Mouse (Mus musculus) neural tube, embryonic 14.5 days (tissue): ENCODE data around the gene Arhgap42. TPM values are rescaled to one million over a fixed set of nuclear protein-coding genes. Genes with fewer than 3 reads are reported as not detected.

Source experiments
- ATAC-seq: fragments of 200-750 bp; cut with Nextera tagmentation; 2 replicates; pipeline ENCODE4 v1.8.0; 2017; ENCODE audit warnings: low read depth, mild to moderate bottlenecking, moderate TSS enrichment, moderate library complexity
- H3K27ac ChIP-seq: fragments of 300-500 bp; sonication (generic); 2 replicates; pipeline ENCODE4 v1.5.1; 2014; ENCODE audit warnings: low read depth, mild to moderate bottlenecking, control low read depth, low read length, moderate library complexity, mixed read lengths
- H3K27me3 ChIP-seq: fragments of 300-500 bp; sonication (generic); 2 replicates; pipeline ENCODE4 v1.6.1; 2014; ENCODE audit warnings: low read length; ENCODE audit not compliant: control insufficient read depth, insufficient read depth
- H3K36me3 ChIP-seq: fragments of 300-500 bp; sonication (generic); 2 replicates; pipeline ENCODE4 v1.6.1; 2014; ENCODE audit warnings: low read length, mixed read lengths; ENCODE audit not compliant: control insufficient read depth, insufficient read depth
- H3K4me1 ChIP-seq: fragments of 300-500 bp; sonication (generic); 2 replicates; pipeline ENCODE4 v1.6.1; 2014; ENCODE audit warnings: low read length; ENCODE audit not compliant: control insufficient read depth, insufficient read depth
- H3K4me2 ChIP-seq: fragments of 300-500 bp; sonication (generic); 2 replicates; pipeline ENCODE4 v1.6.1; 2014; ENCODE audit warnings: mild to moderate bottlenecking, low read depth, low read length, control low read depth
- H3K4me3 ChIP-seq: fragments of 300-500 bp; sonication (generic); 2 replicates; pipeline ENCODE4 v1.5.1; 2014; ENCODE audit warnings: low read depth, low read length, control low read depth, mixed read lengths
- H3K9ac ChIP-seq: fragments of 300-500 bp; sonication (generic); replicated peaks from 2 replicates; pipeline ENCODE4 v1.6.1; 2014; ENCODE audit warnings: low read depth, mild to moderate bottlenecking, control low read depth, low read length, mixed read lengths
- H3K9me3 ChIP-seq: fragments of 300-500 bp; sonication (generic); 2 replicates; pipeline ENCODE4 v1.6.1; 2016; ENCODE audit warnings: low read length; ENCODE audit not compliant: control insufficient read depth
- WGBS: fragments of 180-500 bp; shearing (Covaris S2); extraction: QIAGEN DNeasy Blood & Tissue Kit; methylation state at CpG from one replicate; pipeline ENCODE4 v1.1.7; 2014; 5-methylcytosine and 5-hydroxymethylcytosine counted together
- polyA plus RNA-seq: library from polyadenylated mRNA; unstranded; fragments of >200 nt; fragmentation: Nextera tagmentation; extraction: Ambion mirVana; gene quantifications from 2 replicates; pipeline ENCODE4 v1.2.1, GENCODE M21; 2014

The Arhgap42 gene
- polyA plus RNA-seq, 1 experiment from 2014 or later = 14.2 TPM

GRCm38 (mm10) chr9:9218301-9218700 is 20.6 kb downstream of the Arhgap42 start:
- Histone ChIP-seq H3K4me2 (no peak overlapping the region), H3K9me3 (no peaks in the 10 kb centered on the region), H3K9ac (no peak overlapping the region), H3K27ac (no peak overlapping the region), H3K4me3 (no peak overlapping the region), H3K4me1 (no peaks in the 10 kb centered on the region), H3K36me3 (no peaks in the 10 kb centered on the region), H3K27me3 (no peaks in the 10 kb centered on the region)
- WGBS = 68% methylated on average over 2 of the region's 2 CpGs
- no peak for ATAC-seq

- 0 out of 2 replicates have a peak, but pooled peaks have one; percentile 44 for ATAC-seq
- H3K4me2 ChIP-seq = no peak overlapping the region
- 58% methylated on average over 5 of the region's 5 CpGs for WGBS
- no peaks in the 10 kb centered on the region for H3K36me3 ChIP-seq
- no peak overlapping the region for H3K27ac ChIP-seq
- H3K9ac ChIP-seq = no peak overlapping the region
- no peak overlapping the region for H3K4me3 ChIP-seq
- H3K4me1 ChIP-seq = no peaks in the 10 kb centered on the region
- H3K27me3 ChIP-seq = no peaks in the 10 kb centered on the region
- H3K9me3 ChIP-seq = no peaks in the 10 kb centered on the region
These were observed 24.1 kb downstream of the Arhgap42 start for GRCm38 (mm10) chr9:9214849-9215248.

- H3K4me3 ChIP-seq = no peak overlapping the region
- no peak overlapping the region for H3K27ac ChIP-seq
- no peaks in the 10 kb centered on the region for H3K9me3 ChIP-seq
- H3K36me3 ChIP-seq = no peaks in the 10 kb centered on the region
- ATAC-seq = no peak
- H3K4me2 ChIP-seq = no peak overlapping the region
- no peaks in the 10 kb centered on the region for H3K4me1 ChIP-seq
- no peak overlapping the region for H3K9ac ChIP-seq
- no peaks in the 10 kb centered on the region for H3K27me3 ChIP-seq
These were observed 24.6 kb downstream of the Arhgap42 start for GRCm38 (mm10) chr9:9214296-9214695.

- Histone ChIP-seq H3K4me3 (no peak overlapping the region), H3K9ac (no peak overlapping the region), H3K27me3 (no peaks in the 10 kb centered on the region), H3K27ac (no peak overlapping the region), H3K4me1 (no peaks in the 10 kb centered on the region), H3K9me3 (no peaks in the 10 kb centered on the region), H3K4me2 (no peak overlapping the region), H3K36me3 (no peaks in the 10 kb centered on the region)
- ATAC-seq = no peak
- 86% methylated on average over 3 of the region's 3 CpGs for WGBS
These were observed 27.4 kb downstream of the Arhgap42 start for GRCm38 (mm10) chr9:9211411-9212087.

GRCm38 (mm10) chr9:9210464-9210863 is 28.4 kb downstream of the Arhgap42 start:
- Histone ChIP-seq H3K27me3 (no peaks in the 10 kb centered on the region), H3K4me1 (no peaks in the 10 kb centered on the region), H3K4me2 (no peak overlapping the region), H3K36me3 (no peaks in the 10 kb centered on the region), H3K9me3 (no peaks in the 10 kb centered on the region), H3K4me3 (no peak overlapping the region), H3K27ac (no peak overlapping the region), H3K9ac (no peak overlapping the region)
- ATAC-seq = no peak
- 99% methylated on average over 2 of the region's 2 CpGs for WGBS

GRCm38 (mm10) chr9:9208205-9208604 is 30.7 kb downstream of the Arhgap42 start:
- Histone ChIP-seq H3K27me3 (no peaks in the 10 kb centered on the region), H3K4me2 (no peak overlapping the region), H3K36me3 (no peaks in the 10 kb centered on the region), H3K9ac (no peak overlapping the region), H3K4me1 (no peaks in the 10 kb centered on the region), H3K4me3 (no peak overlapping the region), H3K27ac (no peak overlapping the region), H3K9me3 (no peaks in the 10 kb centered on the region)
- ATAC-seq = no peak

- WGBS = 79% methylated on average over 4 of the region's 4 CpGs
- H3K4me1 ChIP-seq = no peaks in the 10 kb centered on the region
- H3K4me3 ChIP-seq = no peak overlapping the region
- no peak overlapping the region for H3K27ac ChIP-seq
- no peak overlapping the region for H3K9ac ChIP-seq
- no peak for ATAC-seq
- no peak overlapping the region for H3K4me2 ChIP-seq
- H3K36me3 ChIP-seq = no peaks in the 10 kb centered on the region
- no peaks in the 10 kb centered on the region for H3K9me3 ChIP-seq
- H3K27me3 ChIP-seq = no peaks in the 10 kb centered on the region
These were observed 31.6 kb downstream of the Arhgap42 start for GRCm38 (mm10) chr9:9207251-9207650.

- no peaks in the 10 kb centered on the region for H3K4me1 ChIP-seq
- H3K27me3 ChIP-seq = no peaks in the 10 kb centered on the region
- H3K36me3 ChIP-seq = no peaks in the 10 kb centered on the region
- no peak overlapping the region for H3K4me2 ChIP-seq
- no peak overlapping the region for H3K9ac ChIP-seq
- H3K4me3 ChIP-seq = no peak overlapping the region
- H3K9me3 ChIP-seq = no peaks in the 10 kb centered on the region
- H3K27ac ChIP-seq = no peak overlapping the region
- 83% methylated on average over 8 of the region's 8 CpGs for WGBS
- no peak for ATAC-seq
These were observed 38.0 kb downstream of the Arhgap42 start for GRCm38 (mm10) chr9:9200827-9201388.

GRCm38 (mm10) chr9:9199170-9199841 is 39.6 kb downstream of the Arhgap42 start:
- no peak overlapping the region for H3K4me3 ChIP-seq
- no peak overlapping the region for H3K4me2 ChIP-seq
- no peaks in the 10 kb centered on the region for H3K36me3 ChIP-seq
- no peaks in the 10 kb centered on the region for H3K9me3 ChIP-seq
- no peaks in the 10 kb centered on the region for H3K4me1 ChIP-seq
- 56% methylated on average over 8 of the region's 8 CpGs for WGBS
- H3K27me3 ChIP-seq = no peaks in the 10 kb centered on the region
- ATAC-seq = no peak
- H3K9ac ChIP-seq = no peak overlapping the region
- H3K27ac ChIP-seq = no peak overlapping the region
